Mouse (Mus musculus) spleen, adult 2 months (tissue): ENCODE measurements around the gene Pak6.

Experiments used
- CTCF ChIP-seq: fragments of 200-500 bp; IDR thresholded peaks from 2 replicates; pipeline ENCODE4 v1.5.1; 2011; ENCODE audit warnings: mild to moderate bottlenecking, inconsistent platforms; ENCODE audit not compliant: insufficient read depth, insufficient read length, insufficient replicate concordance; ENCODE audit errors: extremely low read depth
- POLR2A ChIP-seq: fragments of 200-500 bp; IDR thresholded peaks from 2 replicates; pipeline ENCODE4 v1.6.1; 2011; ENCODE audit warnings: low read depth, low read length, inconsistent platforms

DNA sequence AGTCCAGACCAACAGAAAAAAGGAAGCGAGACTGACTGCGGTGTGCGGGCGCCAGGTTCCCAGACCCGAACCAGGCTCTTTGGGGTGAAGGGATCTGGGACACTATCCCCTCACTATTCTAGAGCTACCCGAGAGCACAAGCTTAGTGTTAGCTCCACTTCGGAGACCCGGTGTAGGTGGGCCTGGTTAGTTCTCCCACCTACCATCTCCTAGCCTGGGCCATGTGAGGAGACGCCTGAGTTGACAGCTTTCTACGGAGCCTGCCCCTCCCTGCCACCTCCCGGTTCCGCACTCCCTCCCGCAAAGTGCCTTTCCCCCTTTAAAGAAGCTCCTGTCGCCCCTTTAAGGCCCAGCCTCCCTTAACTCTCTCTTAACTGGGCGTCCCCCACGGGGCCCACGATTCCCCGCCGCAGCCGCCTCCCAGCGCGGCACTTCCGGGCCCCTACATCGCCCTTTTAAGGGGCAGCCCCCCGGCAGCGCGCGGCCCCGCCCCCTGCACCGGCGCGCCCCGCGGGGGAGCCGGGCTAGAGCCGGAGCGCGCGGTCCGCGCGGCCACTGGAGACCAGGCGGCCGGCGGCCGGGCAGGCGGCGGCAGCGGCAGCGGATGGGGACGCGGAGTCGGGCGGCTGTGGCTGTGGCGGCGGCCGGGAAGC lies 82.3 kb downstream of the Pak6 start, which contains the start of gene Inafm2:
- TF ChIP-seq CTCF (no peak), POLR2A (peak; percentile 15; the same call in 1 of the 2 replicates)
